Mouse (Mus musculus) cerebellum, adult (tissue): ENCODE data around the gene Kcnip3.

ENCODE experiments used
- ATAC-seq: cut with Nextera tagmentation; 2 replicates; pipeline ENCODE4 v1.9.2; 2017; ENCODE audit warnings: mild to moderate bottlenecking, moderate library complexity, mixed read lengths; ENCODE audit not compliant: insufficient number of reproducible peaks, low FRiP score, low TSS enrichment

Gene Kcnip3

GRCm38 (mm10) chr2:127522006-127522441, at the start of gene Kcnip3:
Gene Kcnip3 (minus strand): TSS chr2:127522094.
- peak; percentile 58 for ATAC-seq

GRCm38 (mm10) chr2:127559070-127559966, 37.4 kb upstream of the Kcnip3 start:
- ATAC-seq = peak; percentile 90

DNA sequence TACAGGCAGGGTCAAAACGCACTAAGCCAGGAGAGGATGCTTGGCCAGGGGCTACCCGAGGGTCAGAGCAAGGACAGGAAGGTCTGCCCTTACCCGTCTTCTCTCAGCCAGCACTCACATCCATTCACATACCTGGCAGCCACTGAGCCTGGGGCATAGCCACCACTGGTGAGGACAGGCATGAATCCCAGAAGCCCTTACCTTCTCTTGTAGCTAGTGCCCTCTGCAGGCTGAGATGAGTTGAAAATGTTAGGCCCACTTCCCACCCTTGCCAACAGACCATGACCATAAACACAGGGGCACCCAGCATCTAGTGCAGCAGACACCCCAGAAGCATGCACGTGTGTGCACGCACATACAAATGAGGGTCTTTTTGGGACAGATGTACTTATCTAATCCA, 29.2 kb upstream of the Kcnip3 start:
- peak; percentile 86 for ATAC-seq

- peak; percentile 41; the same call in 1 of the 2 replicates for ATAC-seq
Measured at GRCm38 (mm10) chr2:127550446-127550845, 28.6 kb upstream of the Kcnip3 start.

GRCm38 (mm10) chr2:127549711-127550110, 27.8 kb upstream of the Kcnip3 start:
- ATAC-seq = no peak

DNA sequence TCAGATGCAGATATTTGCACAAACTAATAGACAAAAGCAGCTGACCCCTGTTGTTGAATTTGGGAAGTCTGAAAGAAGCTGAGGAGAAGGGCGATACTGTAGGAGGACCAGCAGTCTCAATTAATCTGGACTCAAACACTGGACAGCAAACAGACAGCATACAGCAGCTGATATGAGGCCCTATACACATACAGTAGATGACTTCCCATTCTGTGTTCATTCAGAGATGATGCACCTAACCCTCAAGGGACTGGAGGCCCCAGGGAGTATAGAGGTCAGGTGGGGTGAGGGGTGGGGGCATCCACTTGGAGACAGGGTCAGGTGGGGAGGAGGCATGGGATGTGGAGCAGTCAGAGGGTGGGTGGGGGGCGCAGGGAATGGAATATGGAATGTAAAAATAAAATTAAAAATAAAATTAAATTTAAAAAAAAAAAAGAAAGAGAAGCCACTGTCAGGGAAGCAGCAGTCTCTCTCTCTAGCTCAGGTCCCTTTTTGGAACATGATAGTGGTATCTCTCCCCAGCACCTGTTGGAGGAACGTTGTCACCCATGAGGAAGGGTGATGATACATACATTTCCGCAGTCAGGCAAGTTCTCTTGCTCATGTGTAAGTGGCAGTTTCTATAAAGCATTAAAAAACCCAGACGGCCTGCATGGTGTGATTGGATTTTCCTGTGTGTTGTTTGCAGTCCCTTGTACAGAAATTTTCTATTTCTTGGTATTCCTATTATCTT, 26.6 kb upstream of the Kcnip3 start:
- no peak for ATAC-seq

- ATAC-seq = 0 out of 2 replicates have a peak, but pooled peaks have one; percentile 17
Measured at GRCm38 (mm10) chr2:127541697-127542096, 19.8 kb upstream of the Kcnip3 start.

DNA sequence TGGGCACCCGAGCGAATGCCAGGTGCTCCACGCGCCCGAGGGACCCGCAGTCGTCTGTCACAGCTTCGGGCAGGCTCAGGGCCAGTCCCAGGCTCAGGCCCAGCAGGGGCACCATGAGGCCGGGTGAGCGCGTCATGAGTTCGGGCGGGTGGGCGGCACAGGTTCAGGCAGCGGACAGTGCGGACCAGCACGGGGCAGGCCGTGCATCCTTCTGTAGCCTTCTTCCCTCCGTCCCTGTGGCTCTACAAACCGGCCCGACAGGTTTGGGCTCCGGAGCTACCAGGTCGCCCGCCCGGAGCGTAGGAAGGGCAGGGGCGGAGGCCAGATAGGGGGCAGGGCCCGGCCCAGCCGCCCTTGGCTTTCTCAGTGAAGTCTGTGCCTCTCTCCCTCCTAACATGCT, 19.3 kb upstream of the Kcnip3 start, which contains the start of gene Prom2:
Gene Prom2 (minus strand): TSS at position 283 of the 400 bp plus-strand sequence.
- peak; percentile 22; the same call in 1 of the 2 replicates for ATAC-seq

DNA sequence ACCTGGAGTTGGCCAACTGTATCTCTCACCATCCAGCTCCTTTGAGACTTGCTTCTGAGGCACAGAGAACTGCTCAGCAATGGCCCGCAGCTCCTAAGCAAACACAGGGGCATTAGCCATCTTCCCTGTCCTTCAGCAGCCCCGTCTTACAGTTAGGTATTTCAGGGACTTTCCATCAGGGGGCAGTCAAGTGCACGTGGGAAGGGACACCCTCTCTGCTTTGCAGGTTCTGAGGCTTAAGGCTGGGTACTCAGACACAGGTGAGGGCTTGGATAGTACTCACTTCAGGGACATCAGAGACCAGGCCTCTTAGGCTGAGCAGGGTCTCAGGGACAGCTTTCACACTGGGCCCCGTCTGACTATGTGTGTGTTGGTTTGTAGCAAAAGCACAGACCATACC, 17.6 kb upstream of the Kcnip3 start:
- ATAC-seq = peak; percentile 28; the same call in 1 of the 2 replicates

GRCm38 (mm10) chr2:127537548-127537947, 15.7 kb upstream of the Kcnip3 start:
- ATAC-seq = no peak

- no peak for ATAC-seq
Measured at GRCm38 (mm10) chr2:127535363-127535762, 13.5 kb upstream of the Kcnip3 start.

DNA sequence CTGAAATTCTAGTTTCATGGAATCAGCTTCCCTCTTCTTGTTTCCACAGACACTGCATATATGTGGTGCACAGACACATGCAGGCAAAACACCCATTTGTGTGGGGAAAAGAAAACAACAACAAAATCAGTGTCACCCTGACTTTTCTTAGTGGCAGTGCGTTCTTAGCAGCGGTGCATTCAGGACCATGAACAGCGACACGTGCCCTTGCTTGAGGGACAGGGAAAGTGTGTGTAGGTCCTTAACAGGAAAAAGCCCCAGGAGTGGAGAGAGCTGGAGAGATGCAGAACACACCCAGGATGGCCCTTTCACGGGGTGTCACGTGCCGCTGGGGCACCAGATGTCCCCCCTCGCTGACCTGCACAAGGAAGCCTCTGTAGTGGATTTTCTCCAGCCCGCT, 10.5 kb upstream of the Kcnip3 start:
- ATAC-seq = no peak

- ATAC-seq = no peak
Measured at GRCm38 (mm10) chr2:127531592-127531991, 9.7 kb upstream of the Kcnip3 start.

DNA sequence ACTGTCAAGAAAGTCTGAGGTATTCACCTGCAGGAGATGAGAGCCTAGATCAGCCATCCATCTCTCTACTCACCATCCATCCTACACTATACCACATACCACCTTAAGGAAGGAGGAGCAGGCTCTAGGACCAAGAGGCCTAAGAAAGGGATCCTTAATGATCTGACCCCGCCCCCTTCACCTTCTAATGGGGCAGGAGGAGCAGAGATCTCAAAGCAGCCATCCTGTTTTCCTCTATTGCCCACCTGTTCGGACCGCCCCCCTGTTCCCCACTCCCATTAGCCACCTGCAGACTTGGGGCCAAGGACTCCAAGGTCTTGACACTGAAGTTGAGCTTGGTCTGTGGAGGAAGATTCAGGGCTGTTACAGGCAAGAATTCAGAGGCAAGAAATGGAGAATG, 8.5 kb upstream of the Kcnip3 start:
- ATAC-seq = no peak

DNA sequence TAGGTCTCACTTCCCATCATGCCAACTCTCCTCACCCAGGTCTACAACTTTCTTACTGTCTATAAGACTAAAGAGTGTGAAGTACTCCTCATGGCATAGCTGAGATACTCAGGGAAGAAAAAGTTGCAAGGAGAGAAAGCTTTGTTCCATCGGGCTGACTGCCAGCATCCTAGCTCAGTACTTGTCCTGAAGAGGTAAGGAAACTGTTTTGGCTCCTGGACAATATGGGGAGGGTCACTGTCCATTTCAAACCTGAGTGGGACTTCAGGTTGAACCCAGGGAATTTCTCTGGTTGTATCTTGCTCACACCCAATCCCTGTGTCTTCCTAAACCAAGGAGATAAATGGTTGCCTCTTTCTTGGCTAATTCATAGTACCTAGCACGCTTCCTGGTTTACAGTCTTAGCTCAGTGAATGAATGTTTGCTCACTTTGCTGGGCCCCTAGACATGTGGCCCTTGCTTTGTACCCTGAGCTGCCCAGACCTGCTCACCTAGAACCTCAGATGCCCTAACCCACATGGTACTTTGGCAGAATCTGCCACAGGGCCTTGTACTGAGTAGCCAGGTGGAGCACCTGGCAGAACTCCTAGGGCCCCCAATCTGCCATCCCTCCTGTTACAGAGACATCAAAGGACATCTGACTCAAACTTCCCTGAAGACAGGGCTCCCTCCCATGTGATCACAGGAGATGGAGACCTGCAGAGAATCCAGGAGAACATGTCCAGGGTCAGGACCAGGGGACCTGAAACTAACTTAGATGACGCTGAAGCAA, 3.3 kb upstream of the Kcnip3 start:
- 0 out of 2 replicates have a peak, but pooled peaks have one; percentile 8 for ATAC-seq

GRCm38 (mm10) chr2:127523950-127524729, 2.2 kb upstream of the Kcnip3 start:
- ATAC-seq = no peak

DNA sequence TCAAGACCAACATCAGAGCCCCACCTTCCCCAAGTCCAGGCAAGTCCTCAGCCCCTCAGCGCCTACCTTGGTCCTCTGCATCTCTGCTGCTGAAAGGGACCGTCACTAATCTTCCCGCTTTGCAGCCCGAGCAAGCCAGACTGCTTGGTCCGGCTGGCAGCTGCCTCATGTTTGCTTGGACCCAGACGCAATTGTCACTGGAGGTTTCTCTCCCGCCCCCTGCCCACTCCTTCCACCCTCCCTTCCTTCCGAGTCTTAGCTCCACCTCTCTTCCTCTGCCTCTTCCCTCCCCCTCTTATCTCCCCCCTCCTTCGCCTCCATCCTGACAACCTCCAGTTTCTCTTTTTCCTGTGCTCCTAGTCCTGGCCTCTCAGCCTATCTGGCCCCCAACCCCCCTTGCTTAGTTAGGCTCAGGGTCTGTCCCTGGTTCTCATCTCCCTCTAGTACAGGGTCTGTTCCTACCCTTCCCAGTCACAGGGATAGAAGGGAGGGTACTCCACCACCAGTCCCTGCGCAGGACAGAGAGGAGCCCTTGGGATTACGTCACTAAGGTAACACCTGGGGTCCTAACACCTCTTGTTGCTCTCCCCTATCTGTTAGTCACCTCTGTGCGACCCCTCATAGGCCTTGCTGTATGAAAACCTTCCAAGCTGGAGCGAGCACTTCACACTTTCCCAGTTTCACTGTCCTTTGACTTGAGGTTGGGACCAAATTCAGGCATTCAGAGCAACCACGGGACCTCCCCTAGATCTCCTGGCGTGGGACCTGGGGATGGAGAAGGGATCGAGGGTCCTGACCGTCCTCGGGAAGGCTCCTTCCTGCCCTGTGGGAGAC, 505 bp downstream of the Kcnip3 start:
- ATAC-seq = peak; percentile 41

- no peak for ATAC-seq
Measured at GRCm38 (mm10) chr2:127520123-127520522, 1.8 kb downstream of the Kcnip3 start.

GRCm38 (mm10) chr2:127519308-127519707, 2.6 kb downstream of the Kcnip3 start:
- ATAC-seq = no peak
